ENCODE assay signal across 11 mouse cellular contexts in the genomic region with DNA sequence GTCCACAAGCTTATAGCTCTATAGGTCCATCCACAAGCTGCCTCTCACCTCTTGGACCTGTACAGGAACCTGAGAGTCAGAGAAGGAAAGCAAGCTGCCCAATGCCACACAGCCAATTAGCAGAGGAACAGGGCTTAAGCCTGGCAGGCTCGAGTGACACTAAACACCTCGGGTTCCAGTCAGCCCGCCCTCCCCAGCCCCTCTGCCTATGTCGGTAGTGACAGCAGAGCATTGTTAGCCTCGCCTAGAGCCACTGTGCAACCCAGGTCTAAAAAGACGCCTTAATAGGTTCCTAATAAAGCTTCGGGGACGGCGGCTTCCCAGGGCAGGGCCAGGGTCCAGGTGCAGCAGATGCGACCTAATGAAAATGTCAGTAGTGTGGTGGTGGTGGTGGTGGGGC.
DNase-seq lines count a peak whose midpoint lies in the region; ATAC-seq lines count a peak whose summit lies in the region.
"Had no signal": no experiment of that assay in that cellular context is flagged by ENCODE, and none has a peak within 500 bp of the region (broad histone marks: within the 10 kb centered on the region; RNA-seq: fewer than 3 reads in every experiment).

No protein-coding gene starts in this region.

- no peaks in the 10 kb centered on the region for H3K36me3 ChIP-seq in embryonic facial prominence, embryonic 10.5 days (replicated peaks)
- H3K36me3 ChIP-seq in hindbrain, embryonic 12.5 days = no peaks in the 10 kb centered on the region
- H3K36me3 ChIP-seq in midbrain, embryonic 11.5 days (ENCODE audit: control insufficient read depth, insufficient read depth, low read length) = no peaks in the 10 kb centered on the region
- H3K36me3 ChIP-seq: G1E had no signal

- no peak overlapping the region for H3K4me3 ChIP-seq in embryonic facial prominence, embryonic 10.5 days
- no peak overlapping the region for H3K4me3 ChIP-seq in hindbrain, embryonic 12.5 days
- H3K4me3 ChIP-seq in midbrain, embryonic 11.5 days (ENCODE audit: low read depth, low read length) = no peak overlapping the region
- H3K4me3 ChIP-seq: erythroblast, embryonic 14.5 days had no signal

- no peak overlapping the region for H3K4me2 ChIP-seq in hindbrain, embryonic 12.5 days (replicated peaks)
- H3K4me2 ChIP-seq in midbrain, embryonic 11.5 days = no peak overlapping the region

- H3K27me3 ChIP-seq in embryonic facial prominence, embryonic 10.5 days (replicated peaks; ENCODE audit: low read depth, poor library complexity, severe bottlenecking) = no peaks in the 10 kb centered on the region
- H3K27me3 ChIP-seq in hindbrain, embryonic 12.5 days = no peaks in the 10 kb centered on the region
- H3K27me3 ChIP-seq in midbrain, embryonic 11.5 days (ENCODE audit: control insufficient read depth, insufficient read depth, low read length) = no peaks in the 10 kb centered on the region

- H3K9me3 ChIP-seq in embryonic facial prominence, embryonic 10.5 days = no peaks in the 10 kb centered on the region
- no peaks in the 10 kb centered on the region for H3K9me3 ChIP-seq in hindbrain, embryonic 12.5 days (replicated peaks)
- no peaks in the 10 kb centered on the region for H3K9me3 ChIP-seq in midbrain, embryonic 11.5 days (ENCODE audit: control insufficient read depth, low read length)
- H3K9me3 ChIP-seq: G1E had no signal

- ATAC-seq in hindbrain, embryonic 12.5 days (ENCODE audit: low FRiP score) = no peak
- ATAC-seq in midbrain, embryonic 11.5 days (ENCODE audit: low FRiP score) = no peak

- peak; percentile 47 for DNase-seq in embryo, embryonic 11 days
- DNase-seq in embryo, embryonic 9.5 days (ENCODE audit: extremely low spot score) = no peak
- peak; percentile 33 for DNase-seq in embryonic facial prominence, embryonic 10.5 days (ENCODE audit: low spot score)
- no peak for DNase-seq in midbrain, embryonic 11.5 days (ENCODE audit: low spot score, missing footprints)
- DNase-seq in ovary, postnatal 14 days (ENCODE audit: low spot score) = no peak
- DNase-seq in thymus, postnatal 4 days = no peak
- DNase-seq in kidney, adult 11 months = no peak
- DNase-seq: kidney, adult 9 months had no signal

- H3K27ac ChIP-seq in embryonic facial prominence, embryonic 10.5 days (replicated peaks) = peak overlapping the region; percentile 98
- peak overlapping the region; percentile 100 for H3K27ac ChIP-seq in hindbrain, embryonic 12.5 days
- peak overlapping the region; percentile 99 for H3K27ac ChIP-seq in midbrain, embryonic 11.5 days (ENCODE audit: low read depth, low read length)

- 40% methylated on average over 10 of the region's 10 CpGs for WGBS in embryonic facial prominence, embryonic 10.5 days
- 33% methylated on average over 10 of the region's 10 CpGs for whole genome bisulfite sequencing in hindbrain, embryonic 12.5 days
- WGBS in midbrain, embryonic 11.5 days = 33% methylated on average over 10 of the region's 10 CpGs

- peaks cover 80% of the 10 kb centered on the region for H3K4me1 ChIP-seq in embryonic facial prominence, embryonic 10.5 days
- H3K4me1 ChIP-seq in hindbrain, embryonic 12.5 days = peaks cover 63% of the 10 kb centered on the region
- peaks cover 50% of the 10 kb centered on the region for H3K4me1 ChIP-seq in midbrain, embryonic 11.5 days (ENCODE audit: control insufficient read depth, insufficient read depth, low read length)

- H3K9ac ChIP-seq in hindbrain, embryonic 12.5 days = 0 out of 2 replicates have a peak overlapping the region, but pooled peaks have one; percentile 60
- peak overlapping the region; percentile 4; the same call in 1 of the 2 replicates for H3K9ac ChIP-seq in midbrain, embryonic 11.5 days (ENCODE audit: low read length)

Comparison
In these comparisons a context has a peak if more than half of its experiments do, and no peak if none do; other contexts are left out.
1. DNase-seq: peak in embryo, embryonic 11 days (single experiment) and embryonic facial prominence, embryonic 10.5 days (single experiment); none in embryo, embryonic 9.5 days (single experiment), midbrain, embryonic 11.5 days (single experiment), ovary, postnatal 14 days (single experiment), thymus, postnatal 4 days (single experiment) and kidney, adult 11 months (single experiment).
2. Peak in every context shown above with its lines, with median percentiles within 50 percentile points of each other: H3K27ac ChIP-seq.